Mouse (Mus musculus) lung, postnatal 36 days (tissue): ENCODE data around the gene Ccdc103.

Experiments
- DNase-seq: peaks from one replicate; pipeline ENCODE4 v3.0.0; 2022; ENCODE audit warnings: mixed read lengths

The Ccdc103 gene

DNA sequence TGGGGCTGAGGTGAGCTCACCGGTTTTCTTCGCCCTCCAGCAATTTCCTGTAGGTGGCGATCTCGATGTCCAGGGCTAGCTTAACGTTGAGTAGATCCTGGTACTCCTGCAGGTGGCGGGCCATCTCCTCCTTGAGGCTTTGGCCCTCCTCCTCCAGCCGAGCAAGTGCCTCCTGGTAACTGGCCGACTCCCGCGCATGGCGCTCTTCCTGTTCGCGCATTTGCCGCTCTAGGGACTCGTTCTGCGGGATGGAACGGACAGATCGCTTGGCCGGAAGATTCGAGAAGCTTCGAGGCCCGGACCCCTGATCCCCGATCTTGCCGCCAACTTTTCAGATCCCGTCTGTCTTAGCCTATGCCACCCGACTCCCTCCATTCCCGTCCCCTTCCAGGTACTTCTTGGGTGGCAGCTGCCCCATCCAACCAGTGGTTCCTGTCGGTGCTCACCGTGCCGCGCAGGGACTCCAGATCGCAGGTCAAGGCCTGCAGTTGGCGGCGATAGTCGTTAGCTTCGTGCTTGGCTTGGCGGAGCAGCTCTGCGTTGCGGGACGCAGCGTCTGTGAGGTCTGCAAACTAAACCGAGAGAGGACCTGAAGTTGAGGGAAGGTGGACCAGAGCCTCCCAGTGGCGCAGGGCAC is 12.1 kb downstream of the Ccdc103 start:
- peak; percentile 89 for DNase-seq

DNA sequence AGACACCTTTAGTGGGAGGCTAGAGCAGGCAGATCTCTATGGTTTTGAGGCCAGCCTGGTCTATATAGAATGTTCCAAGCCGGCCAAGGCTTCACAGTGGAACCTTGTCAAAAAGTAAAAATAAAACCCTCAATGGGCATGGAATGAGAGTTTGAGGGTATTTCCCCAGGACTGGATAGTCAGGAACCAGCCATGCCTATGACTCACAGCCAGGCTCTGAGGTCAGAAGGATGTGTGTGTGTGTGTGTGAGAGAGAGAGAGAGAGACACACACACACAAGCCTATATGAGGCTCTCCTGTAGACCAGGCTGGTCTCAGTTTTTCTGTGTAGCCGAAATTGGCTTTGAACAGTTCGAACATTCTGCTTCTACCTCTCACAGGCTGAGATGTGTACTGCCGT is 13.7 kb downstream of the Ccdc103 start:
- no peak for DNase-seq

- no peak for DNase-seq
These were observed 14.8 kb downstream of the Ccdc103 start for GRCm38 (mm10) chr11:102895779-102896178.

DNA sequence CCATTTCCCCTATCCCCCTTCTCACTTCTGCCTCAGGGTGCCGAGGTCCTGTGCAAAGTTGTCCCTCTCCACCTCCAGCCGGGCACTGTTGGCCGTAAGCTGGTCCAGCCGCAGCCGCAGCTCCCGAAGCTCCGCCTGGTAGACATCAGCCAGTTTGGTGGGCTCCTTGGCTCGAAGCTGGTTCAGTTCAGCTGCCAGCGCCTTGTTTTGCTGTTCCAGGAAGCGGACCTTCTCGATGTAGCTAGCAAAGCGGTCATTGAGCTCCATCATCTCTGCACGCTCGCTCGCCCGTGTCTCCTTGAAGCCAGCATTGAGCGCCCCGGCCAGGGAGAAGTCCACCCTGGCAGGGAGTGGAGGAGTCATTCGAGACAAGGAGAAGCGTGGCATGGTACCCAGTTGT is 15.6 kb downstream of the Ccdc103 start:
- no peak for DNase-seq

DNA sequence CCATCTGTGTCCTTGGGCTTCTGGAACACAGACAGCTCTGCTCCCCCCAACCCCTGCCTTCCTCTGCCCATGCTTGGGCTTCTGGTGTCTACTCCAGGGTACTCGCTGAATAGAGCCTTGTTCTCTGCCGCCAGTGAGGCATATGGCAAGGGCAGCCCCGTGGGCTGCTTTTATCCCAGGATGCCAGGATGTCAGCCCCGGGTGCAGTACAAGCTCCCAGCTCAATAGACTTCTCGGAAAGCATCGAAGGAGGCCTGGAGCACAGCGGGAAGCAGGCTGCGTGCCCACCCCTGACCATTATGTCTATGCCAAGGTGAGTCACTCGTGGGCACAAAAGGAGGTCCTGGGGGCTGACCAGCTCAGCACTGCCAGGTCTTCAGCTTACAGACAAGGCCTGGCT is 17.4 kb downstream of the Ccdc103 start:
- no peak for DNase-seq

- DNase-seq = peak; percentile 82
These were observed 19.8 kb downstream of the Ccdc103 start, which contains the start of gene Gfap for GRCm38 (mm10) chr11:102900763-102901162. Gfap (minus strand) TSS chr11:102900912.

DNA sequence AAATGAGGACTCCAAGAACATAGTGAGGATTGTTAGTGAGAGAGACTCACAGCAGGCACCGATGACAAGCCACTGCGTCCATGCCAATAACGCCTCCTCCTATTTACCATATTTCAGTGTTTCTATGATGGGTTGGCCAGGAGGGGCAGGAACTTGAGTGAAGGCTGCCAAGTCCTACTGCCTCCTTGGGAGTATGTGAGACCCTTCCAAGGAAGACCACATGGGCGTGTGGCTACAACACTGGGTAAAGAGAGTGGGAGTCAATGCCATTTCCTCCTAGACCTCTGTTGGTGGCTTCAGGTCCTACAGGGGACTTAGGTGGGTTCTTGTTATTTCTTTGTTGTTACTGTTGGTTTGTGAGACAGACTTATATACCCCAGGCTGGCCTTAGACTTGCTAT is 20.2 kb downstream of the Ccdc103 start:
- DNase-seq = no peak

DNA sequence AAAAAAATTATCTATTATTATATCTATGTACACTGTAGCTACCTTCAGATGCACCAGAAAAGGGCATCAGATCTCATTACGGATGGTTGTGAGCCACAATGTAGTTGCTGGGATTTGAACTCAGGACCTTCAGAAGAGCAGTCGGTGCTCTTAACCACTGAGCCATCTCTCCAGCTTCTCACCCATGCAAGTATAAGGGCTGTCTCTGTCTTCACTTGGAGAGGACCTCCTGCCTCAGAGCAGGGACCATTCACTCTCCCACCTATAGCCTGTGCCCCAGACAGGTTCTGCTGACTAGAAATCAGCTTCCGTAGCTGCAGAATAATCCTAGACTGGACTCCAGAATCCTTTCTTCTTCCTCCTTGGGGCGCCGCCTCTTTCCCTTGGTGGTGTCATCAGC is 21.1 kb downstream of the Ccdc103 start:
- DNase-seq = no peak

DNA sequence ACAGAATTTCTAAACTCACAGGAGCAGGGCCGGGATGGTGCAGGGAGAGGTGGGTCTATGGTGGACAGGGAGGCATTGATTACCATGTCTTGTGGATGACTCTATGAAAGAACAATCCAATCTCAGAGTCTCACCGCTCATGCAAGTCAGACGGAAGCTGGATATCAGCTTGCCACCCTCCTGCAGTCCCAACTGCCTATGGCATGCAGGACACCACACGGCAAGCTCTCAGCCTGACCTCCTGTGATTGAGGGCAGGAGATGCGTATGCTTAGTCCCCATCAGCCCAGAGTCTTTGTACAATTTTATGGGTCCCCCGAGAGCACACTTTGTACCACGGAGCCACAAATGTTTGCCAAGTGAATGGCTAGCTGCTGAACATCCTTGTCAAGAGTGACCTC is 22.6 kb downstream of the Ccdc103 start:
- no peak for DNase-seq

GRCm38 (mm10) chr11:102911376-102911775 is 30.4 kb downstream of the Ccdc103 start:
- no peak for DNase-seq

DNA sequence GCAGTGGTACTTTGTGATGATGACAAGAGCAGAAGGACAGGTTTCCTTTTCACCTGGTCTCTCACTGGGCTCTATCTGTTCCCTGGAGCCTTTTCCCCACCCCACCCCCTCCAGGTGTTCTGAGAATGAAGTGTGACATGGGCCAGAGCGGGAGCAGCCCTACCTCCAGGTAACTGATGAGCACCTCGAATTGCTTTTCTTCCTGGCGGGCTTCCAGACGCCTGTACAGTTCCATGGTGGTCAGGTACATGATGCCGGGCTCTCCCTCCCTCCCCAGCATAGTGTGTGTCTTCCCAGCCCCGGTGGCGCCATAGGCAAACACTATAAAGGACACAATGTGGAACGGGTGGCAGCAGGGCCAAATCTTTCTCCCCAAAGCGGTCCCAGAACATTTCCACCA is 34.4 kb downstream of the Ccdc103 start:
- no peak for DNase-seq

DNA sequence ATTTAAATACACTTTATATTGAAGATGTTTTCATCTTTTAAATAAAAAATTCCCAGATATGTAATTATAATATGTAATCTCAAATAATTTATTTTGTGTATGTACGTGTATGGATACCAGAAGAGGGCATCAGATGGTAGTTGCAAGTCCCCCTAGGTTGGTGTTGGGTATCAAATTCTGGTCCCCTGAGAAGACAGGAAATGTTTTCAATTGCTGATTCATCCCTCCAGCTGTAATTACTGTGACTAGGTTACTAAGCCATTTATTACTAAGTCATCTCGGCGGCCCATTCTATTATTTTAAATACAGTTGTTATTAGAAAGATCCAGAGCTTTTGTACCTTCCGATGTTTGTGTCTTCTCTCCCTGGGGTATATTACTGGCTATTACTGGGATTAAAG is 37.1 kb downstream of the Ccdc103 start:
- DNase-seq = no peak

DNA sequence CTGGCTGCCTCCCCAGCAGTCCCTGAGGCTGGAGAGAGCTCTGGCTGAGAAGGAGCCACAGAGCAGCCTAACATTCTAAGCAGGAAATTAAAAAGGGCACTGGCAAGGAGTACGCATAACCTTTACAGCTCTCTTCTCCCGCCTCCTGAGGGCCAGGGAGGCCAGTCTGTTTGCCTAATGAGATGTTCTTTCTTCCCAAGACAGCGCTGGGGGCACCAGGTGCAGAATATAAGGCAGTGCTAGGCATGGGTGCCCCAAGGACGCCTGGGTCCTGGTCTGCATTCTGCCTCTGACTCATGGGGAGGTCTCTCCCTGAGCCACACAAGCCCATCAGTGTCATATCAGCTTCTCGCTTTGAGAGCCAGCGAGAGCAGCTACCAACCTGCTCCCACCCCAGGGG is 40.5 kb downstream of the Ccdc103 start:
- no peak for DNase-seq

DNA sequence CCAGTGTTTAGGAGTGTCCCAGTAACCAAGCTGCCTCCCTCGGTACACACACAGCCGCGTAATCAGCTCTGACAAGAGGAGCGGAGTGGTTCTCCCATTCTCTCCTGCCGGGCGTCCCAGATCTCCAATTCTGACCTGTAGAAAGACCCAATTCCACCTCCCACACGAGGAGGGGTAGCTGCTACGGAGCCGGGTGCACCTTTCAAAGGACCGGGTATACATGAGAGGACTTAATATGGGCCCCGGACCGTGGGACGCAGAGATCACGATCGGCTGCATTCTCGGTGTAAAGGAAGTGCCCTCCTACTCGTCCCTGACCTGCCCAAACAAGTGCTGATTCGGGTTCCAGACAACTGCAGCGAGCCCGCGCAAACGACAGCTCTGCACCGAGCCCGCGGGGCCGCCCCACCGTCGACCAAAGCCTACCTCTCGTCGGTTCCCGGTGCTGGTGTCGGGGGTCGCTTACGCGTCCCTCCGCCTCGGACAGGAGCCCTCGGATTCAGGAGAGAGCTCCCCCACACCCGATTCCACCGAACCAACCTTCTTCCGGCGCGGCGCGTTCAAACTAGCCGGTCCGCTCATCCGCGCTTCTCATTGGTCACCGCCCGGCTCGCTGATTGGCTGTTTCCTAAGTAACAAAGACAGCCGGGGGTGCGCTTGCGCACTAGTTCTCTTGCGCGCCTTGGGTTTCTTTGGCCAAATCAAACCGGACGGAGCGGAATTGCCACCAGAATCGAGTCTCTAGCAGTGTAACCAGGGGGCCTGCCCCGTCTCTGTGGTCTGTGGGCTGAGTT is 43.8 kb downstream of the Ccdc103 start, which contains the start of gene Kif18b:
Gene Kif18b, minus strand, starts transcription at position 568 of the 794 bp plus-strand sequence.
- peak; percentile 98 for DNase-seq

- peak; percentile 41 for DNase-seq
These were observed 44.3 kb downstream of the Ccdc103 start for GRCm38 (mm10) chr11:102925351-102925717.

DNA sequence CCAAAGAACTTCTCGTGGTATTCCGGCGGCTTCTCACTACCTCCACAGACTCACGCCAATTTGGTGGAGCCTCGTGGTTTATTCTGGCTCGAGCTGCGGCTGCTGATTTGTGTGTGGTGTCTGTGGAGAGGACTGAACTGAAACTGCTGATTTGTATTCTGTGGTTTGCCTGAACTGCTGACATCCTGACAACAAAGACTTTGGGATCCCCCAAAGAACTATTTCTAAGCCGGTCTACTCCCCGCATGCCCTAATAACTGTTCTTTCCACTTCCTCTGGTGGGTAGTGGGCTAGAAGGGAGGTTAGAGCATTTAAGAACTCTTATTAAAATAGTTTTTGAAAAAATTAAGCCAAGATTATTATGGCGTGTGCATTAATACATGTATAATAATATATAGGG is 49.7 kb downstream of the Ccdc103 start:
- no peak for DNase-seq
